Mouse (Mus musculus): ENCODE results near the gene Ccdc50. TPM values are rescaled to one million over a fixed set of nuclear protein-coding genes. Genes with fewer than 3 reads are reported as not detected.
A peak's percentile ranks its signal among the peaks of the same experiment; 100 is the strongest.

The Ccdc50 gene
- polyA plus RNA-seq, 1 experiment from 2014 or later = 13.4 TPM

DNA sequence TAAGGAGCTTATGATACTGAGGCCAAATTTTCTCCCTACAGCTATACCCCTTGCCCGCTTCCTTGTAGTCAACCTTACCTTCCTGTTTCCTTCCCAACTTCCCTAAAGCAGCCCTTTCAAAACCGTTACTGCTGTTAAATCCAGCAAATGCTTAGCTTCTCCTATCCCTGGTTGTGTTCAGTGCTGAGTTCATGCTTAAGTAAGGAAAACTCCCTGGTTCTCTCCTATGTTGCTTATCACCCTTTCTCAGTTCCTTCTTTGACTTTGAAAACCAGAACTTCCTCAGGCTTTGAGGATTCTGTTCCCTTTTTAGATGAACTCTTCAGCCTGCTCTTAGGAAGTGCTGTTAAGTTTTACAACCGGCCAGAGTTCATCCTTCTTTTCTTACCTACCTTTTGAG, 14.5 kb upstream of the Ccdc50 start:
- H3K27ac ChIP-seq (ENCODE audit: low read length) = no peak overlapping the region
- ATAC-seq (ENCODE audit: low read depth) = peak; percentile 11; the same call in 1 of the 2 replicates
- no peaks in the 10 kb centered on the region for H3K9me3 ChIP-seq (replicated peaks; ENCODE audit: control insufficient read depth, low read length)
- H3K4me1 ChIP-seq (ENCODE audit: control insufficient read depth, low read depth, low read length) = no peaks in the 10 kb centered on the region
- no peak overlapping the region for H3K4me3 ChIP-seq (ENCODE audit: low read depth, low read length)
- H3K36me3 ChIP-seq (ENCODE audit: control insufficient read depth, insufficient read depth) = no peaks in the 10 kb centered on the region
- H3K27me3 ChIP-seq (ENCODE audit: control insufficient read depth, insufficient read depth, low read depth, low read length) = no peaks in the 10 kb centered on the region
- 26% methylated on average over 3 of the region's 3 CpGs for WGBS (ENCODE audit: insufficient replicate concordance)
- no peak overlapping the region for H3K9ac ChIP-seq (ENCODE audit: low read depth, low read length)
- H3K4me2 ChIP-seq (ENCODE audit: low read depth, low read length) = no peak overlapping the region

DNA sequence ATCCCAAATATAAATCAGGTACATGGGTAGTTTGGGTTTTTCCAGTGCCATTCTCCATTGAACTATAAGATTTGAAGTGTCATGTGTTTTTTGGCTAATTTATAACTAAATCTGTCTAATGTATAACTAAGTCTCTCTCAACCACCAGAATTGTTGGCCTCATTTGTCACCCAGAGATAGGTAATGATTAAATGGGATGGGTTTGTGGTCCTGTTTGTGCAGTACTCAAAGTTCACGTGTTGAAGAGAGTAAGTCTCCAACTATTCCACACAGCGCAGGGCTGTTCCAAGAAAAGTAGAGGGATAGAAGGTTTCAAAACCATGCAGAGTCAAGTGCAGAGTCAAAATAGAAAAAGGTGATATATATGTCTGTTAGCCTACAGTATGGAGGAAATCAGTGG, 13.4 kb upstream of the Ccdc50 start:
- Histone ChIP-seq H3K4me2 (ENCODE audit: low read depth, low read length) (no peak overlapping the region), H3K4me3 (ENCODE audit: low read depth, low read length) (no peak overlapping the region), H3K9ac (ENCODE audit: low read depth, low read length) (no peak overlapping the region), H3K36me3 (ENCODE audit: control insufficient read depth, insufficient read depth) (no peaks in the 10 kb centered on the region), H3K27me3 (ENCODE audit: control insufficient read depth, insufficient read depth, low read depth, low read length) (no peaks in the 10 kb centered on the region), H3K9me3 (replicated peaks; ENCODE audit: control insufficient read depth, low read length) (no peaks in the 10 kb centered on the region), H3K27ac (ENCODE audit: low read length) (no peak overlapping the region), H3K4me1 (ENCODE audit: control insufficient read depth, low read depth, low read length) (no peaks in the 10 kb centered on the region)
- WGBS (ENCODE audit: insufficient replicate concordance) = 76% methylated on average over 2 of the region's 2 CpGs
- ATAC-seq (ENCODE audit: low read depth) = peak; percentile 82

DNA sequence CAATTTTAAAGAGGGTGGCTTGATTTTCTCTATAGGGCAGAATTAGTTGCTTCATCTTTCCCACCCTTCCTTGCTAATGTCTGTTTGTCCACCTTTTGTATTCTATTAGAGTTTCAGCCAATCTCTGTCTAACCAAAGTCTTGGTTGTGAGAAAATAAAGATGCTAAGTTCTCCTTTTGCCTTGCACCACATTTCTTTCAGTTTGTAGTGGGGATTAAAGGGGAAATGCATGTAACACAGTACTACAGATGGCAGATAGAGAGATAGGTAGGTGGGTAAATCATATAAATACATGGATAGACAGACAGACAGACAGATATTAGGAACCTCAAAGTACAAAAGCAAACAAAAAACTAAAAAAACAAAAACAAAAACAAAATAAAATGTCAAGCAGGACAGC, 12.1 kb upstream of the Ccdc50 start:
- Histone ChIP-seq H3K27ac (ENCODE audit: low read length) (no peak overlapping the region), H3K4me2 (ENCODE audit: low read depth, low read length) (no peak overlapping the region), H3K36me3 (ENCODE audit: control insufficient read depth, insufficient read depth) (no peaks in the 10 kb centered on the region), H3K9ac (ENCODE audit: low read depth, low read length) (no peak overlapping the region), H3K27me3 (ENCODE audit: control insufficient read depth, insufficient read depth, low read depth, low read length) (no peaks in the 10 kb centered on the region), H3K9me3 (replicated peaks; ENCODE audit: control insufficient read depth, low read length) (no peaks in the 10 kb centered on the region), H3K4me3 (ENCODE audit: low read depth, low read length) (no peak overlapping the region), H3K4me1 (ENCODE audit: control insufficient read depth, low read depth, low read length) (no peaks in the 10 kb centered on the region)
- no peak for ATAC-seq (ENCODE audit: low read depth)

DNA sequence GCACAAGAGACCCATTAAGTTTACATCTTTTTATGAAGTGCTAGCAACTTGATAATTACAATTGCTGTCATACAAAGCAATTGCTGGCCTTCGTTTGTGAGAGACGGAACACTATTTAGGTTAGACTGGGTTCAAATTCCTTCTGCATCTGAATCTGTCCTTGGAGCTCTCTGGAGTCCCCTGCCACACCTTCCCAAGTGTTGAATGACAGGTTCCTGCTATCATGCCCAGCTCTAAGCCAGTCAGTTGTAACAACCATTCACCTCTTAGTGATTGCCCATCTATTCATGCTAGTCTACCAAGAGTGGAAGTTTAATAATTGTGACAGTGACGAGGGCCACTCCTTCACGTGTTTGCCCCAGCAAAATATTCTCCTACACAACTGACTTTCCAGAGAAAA, 6.5 kb upstream of the Ccdc50 start:
- H3K4me2 ChIP-seq (ENCODE audit: low read depth, low read length) = no peak overlapping the region
- no peak overlapping the region for H3K9ac ChIP-seq (ENCODE audit: low read depth, low read length)
- WGBS (ENCODE audit: insufficient replicate concordance) = 59% methylated on average over 4 of the region's 4 CpGs
- no peaks in the 10 kb centered on the region for H3K27me3 ChIP-seq (ENCODE audit: control insufficient read depth, insufficient read depth, low read depth, low read length)
- H3K36me3 ChIP-seq (ENCODE audit: control insufficient read depth, insufficient read depth) = no peaks in the 10 kb centered on the region
- H3K4me3 ChIP-seq (ENCODE audit: low read depth, low read length) = no peak overlapping the region
- ATAC-seq (ENCODE audit: low read depth) = no peak
- no peaks in the 10 kb centered on the region for H3K4me1 ChIP-seq (ENCODE audit: control insufficient read depth, low read depth, low read length)
- H3K9me3 ChIP-seq (replicated peaks; ENCODE audit: control insufficient read depth, low read length) = no peaks in the 10 kb centered on the region
- H3K27ac ChIP-seq (ENCODE audit: low read length) = no peak overlapping the region

DNA sequence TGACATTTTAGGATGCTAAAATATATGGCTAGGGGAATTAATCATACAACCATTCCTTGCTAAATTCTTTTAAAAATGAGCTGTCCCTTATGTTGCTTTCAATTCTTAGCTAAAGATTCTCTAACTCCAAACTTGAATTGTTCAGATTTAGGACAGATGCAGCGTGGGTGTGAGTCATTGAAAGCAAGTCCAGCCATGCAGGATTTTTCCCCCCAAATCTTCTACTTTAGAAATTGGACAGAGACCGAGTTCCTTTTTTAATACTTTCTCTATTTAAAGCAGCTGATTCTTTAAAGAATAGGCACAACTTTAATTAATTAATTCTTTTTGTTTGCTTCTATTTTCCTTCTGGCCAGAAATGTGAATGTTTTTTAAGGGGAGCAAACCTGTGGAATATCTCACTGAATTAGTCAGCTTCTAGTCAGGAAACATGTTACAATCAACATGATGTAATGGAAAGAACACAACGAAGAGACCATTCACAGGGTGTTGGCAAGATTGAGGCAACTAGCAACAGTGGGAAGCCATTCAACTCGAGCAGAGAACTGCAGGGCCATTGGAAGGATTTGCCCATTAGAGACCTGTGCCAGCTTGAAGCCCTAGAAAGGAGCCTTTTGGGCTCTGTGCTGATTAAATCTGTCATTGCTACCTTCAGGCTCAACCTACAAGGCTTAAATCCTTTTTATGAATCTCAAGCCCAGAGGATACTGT, 3.6 kb upstream of the Ccdc50 start:
- no peak overlapping the region for H3K27ac ChIP-seq (ENCODE audit: low read length)
- H3K27me3 ChIP-seq (ENCODE audit: control insufficient read depth, insufficient read depth, low read depth, low read length) = no peaks in the 10 kb centered on the region
- H3K9me3 ChIP-seq (replicated peaks; ENCODE audit: control insufficient read depth, low read length) = no peaks in the 10 kb centered on the region
- H3K36me3 ChIP-seq (ENCODE audit: control insufficient read depth, insufficient read depth) = no peaks in the 10 kb centered on the region
- H3K9ac ChIP-seq (ENCODE audit: low read depth, low read length) = no peak overlapping the region
- no peak overlapping the region for H3K4me2 ChIP-seq (ENCODE audit: low read depth, low read length)
- H3K4me3 ChIP-seq (ENCODE audit: low read depth, low read length) = no peak overlapping the region
- H3K4me1 ChIP-seq (ENCODE audit: control insufficient read depth, low read depth, low read length) = peaks cover 7% of the 10 kb centered on the region
- no peak for ATAC-seq (ENCODE audit: low read depth)
- WGBS (ENCODE audit: insufficient replicate concordance) = 42% methylated on average over 4 of the region's 4 CpGs

DNA sequence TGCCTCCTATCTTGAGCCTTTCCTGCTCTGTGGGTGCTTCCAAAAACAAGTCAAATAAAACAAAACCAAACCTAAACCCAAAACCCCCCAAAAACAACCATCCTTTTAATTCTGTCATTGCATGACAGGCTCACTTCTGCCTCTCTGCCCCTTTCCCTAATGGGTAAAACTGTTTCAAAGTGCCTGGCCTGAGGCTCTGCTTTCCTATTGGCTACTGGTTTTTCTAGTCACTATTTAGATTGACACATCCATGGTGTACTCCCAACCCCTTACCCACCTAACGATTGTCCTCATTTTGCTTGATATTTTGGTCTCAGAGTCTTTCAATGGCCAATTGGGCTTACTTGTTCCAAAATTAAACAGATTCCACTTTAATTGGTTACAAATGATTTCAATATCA, 3.0 kb upstream of the Ccdc50 start:
- peaks cover 12% of the 10 kb centered on the region for H3K4me1 ChIP-seq (ENCODE audit: control insufficient read depth, low read depth, low read length)
- H3K9ac ChIP-seq (ENCODE audit: low read depth, low read length) = no peak overlapping the region
- no peaks in the 10 kb centered on the region for H3K9me3 ChIP-seq (replicated peaks; ENCODE audit: control insufficient read depth, low read length)
- H3K4me2 ChIP-seq (ENCODE audit: low read depth, low read length) = no peak overlapping the region
- H3K4me3 ChIP-seq (ENCODE audit: low read depth, low read length) = no peak overlapping the region
- H3K36me3 ChIP-seq (ENCODE audit: control insufficient read depth, insufficient read depth) = no peaks in the 10 kb centered on the region
- ATAC-seq (ENCODE audit: low read depth) = no peak
- 65% methylated on average over 1 of the region's 1 CpGs for WGBS (ENCODE audit: insufficient replicate concordance)
- H3K27ac ChIP-seq (ENCODE audit: low read length) = no peak overlapping the region
- no peaks in the 10 kb centered on the region for H3K27me3 ChIP-seq (ENCODE audit: control insufficient read depth, insufficient read depth, low read depth, low read length)

DNA sequence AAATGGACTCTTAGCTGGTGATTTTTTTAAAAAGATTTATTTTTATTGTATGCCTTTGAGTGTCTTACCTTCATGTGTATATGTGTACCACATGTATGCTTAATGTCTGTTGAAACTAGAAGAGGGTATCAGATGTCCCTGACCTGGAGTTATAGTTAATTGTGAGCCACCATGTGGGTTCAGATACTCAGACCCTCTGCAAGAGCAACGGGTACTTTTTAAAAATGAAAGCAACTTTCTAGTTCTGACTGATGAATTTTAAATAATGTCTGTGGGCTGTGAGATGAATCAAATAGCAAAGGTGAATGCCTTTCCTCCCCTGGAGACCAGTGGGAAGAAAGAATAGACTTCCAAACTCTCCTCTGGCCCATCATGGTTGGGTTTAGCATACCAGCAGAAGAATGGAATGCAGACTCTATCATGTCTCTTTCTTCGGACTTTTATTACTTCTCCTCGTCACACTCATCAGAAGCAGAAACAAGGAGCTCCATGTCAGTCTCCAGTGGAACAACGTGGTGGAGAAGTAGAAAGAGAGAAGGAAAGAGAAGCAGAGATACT, 1.7 kb upstream of the Ccdc50 start:
- 59% methylated on average over 4 of the region's 4 CpGs for WGBS (ENCODE audit: insufficient replicate concordance)
- no peaks in the 10 kb centered on the region for H3K9me3 ChIP-seq (replicated peaks; ENCODE audit: control insufficient read depth, low read length)
- H3K27ac ChIP-seq (ENCODE audit: low read length) = no peak overlapping the region
- no peaks in the 10 kb centered on the region for H3K36me3 ChIP-seq (ENCODE audit: control insufficient read depth, insufficient read depth)
- H3K4me1 ChIP-seq (ENCODE audit: control insufficient read depth, low read depth, low read length) = peaks cover 14% of the 10 kb centered on the region
- H3K4me3 ChIP-seq (ENCODE audit: low read depth, low read length) = no peak overlapping the region
- no peak overlapping the region for H3K9ac ChIP-seq (ENCODE audit: low read depth, low read length)
- no peaks in the 10 kb centered on the region for H3K27me3 ChIP-seq (ENCODE audit: control insufficient read depth, insufficient read depth, low read depth, low read length)
- ATAC-seq (ENCODE audit: low read depth) = no peak
- H3K4me2 ChIP-seq (ENCODE audit: low read depth, low read length) = no peak overlapping the region

DNA sequence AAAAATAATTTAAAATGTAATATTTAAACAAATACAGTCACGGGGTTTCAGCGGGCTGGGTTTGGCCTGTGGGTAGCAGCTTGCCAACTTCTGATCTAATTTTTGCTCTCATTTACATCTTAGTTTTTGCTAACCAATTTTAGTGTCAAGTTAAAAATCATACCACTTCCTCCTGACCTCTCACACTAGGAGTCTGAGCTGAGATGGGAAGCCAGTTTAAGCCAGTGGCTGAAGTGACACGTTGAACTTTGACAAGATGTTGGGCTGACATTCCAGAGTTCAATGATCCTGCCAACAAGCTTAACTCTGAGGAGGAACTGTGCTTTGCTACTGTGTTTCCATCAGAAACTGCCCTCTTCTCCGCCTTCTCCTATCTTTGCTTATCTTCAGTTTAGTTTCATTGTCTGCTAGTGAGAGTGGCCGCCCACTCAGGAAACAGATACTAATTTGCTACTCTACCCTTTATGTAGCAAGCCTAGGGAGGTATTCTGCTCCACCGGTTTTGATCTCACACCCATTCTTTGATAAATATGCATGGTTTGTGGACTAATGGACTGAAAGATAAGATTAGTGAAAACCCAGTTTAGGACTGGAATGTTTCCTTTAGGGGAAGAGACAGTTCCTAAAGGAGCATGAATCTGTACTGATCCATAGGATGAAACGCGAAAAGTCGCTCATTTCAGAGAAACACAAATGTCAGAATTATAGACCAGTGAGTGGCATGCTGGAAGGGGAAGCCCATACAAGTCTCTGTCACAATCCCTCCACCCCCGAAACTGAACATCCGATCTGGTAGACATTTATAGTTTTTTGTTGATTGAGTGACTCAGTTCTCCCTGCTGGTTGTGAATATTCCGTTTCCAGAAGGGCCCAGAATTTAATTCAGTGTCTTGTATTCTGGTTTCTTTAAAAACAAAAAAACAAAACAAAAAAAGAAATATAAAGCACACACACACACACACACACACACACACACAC, 746 bp upstream of the Ccdc50 start:
- H3K27me3 ChIP-seq (ENCODE audit: control insufficient read depth, insufficient read depth, low read depth, low read length) = no peaks in the 10 kb centered on the region
- H3K4me2 ChIP-seq (ENCODE audit: low read depth, low read length) = peak overlapping the region; percentile 61
- H3K4me1 ChIP-seq (ENCODE audit: control insufficient read depth, low read depth, low read length) = peaks cover 14% of the 10 kb centered on the region
- H3K27ac ChIP-seq (ENCODE audit: low read length) = peak overlapping the region; percentile 66
- peak overlapping the region; percentile 79 for H3K4me3 ChIP-seq (ENCODE audit: low read depth, low read length)
- H3K9ac ChIP-seq (ENCODE audit: low read depth, low read length) = no peak overlapping the region
- peak; percentile 7; the same call in 1 of the 2 replicates for ATAC-seq (ENCODE audit: low read depth)
- WGBS (ENCODE audit: insufficient replicate concordance) = 19% methylated on average over 12 of the region's 12 CpGs
- H3K9me3 ChIP-seq (replicated peaks; ENCODE audit: control insufficient read depth, low read length) = no peaks in the 10 kb centered on the region
- H3K36me3 ChIP-seq (ENCODE audit: control insufficient read depth, insufficient read depth) = no peaks in the 10 kb centered on the region
